Mouse (Mus musculus): ENCODE data around the gene Btbd35f24.
"Not testable (repeated sequence)": the region's sequence is repeated elsewhere in the genome, so short reads cannot be mapped to it uniquely, and the experiment has no call there.

Gene Btbd35f24

GRCm38 (mm10) chrX:3195727-3196126 is at the start of gene Btbd35f24:
Gene Btbd35f24 (minus strand): TSS chrX:3195827.
- DNase-seq: not testable (repeated sequence)
